Mouse (Mus musculus): ENCODE measurements around the gene Ndufb7.

GRCm38 (mm10) chr8:83569165-83569564 lies 2.7 kb downstream of the Ndufb7 start:
- TF ChIP-seq CTCF (IDR thresholded peaks at IDR 0.05; ENCODE audit: control insufficient read depth, insufficient read depth, insufficient read length) (no peak), USF1 (IDR thresholded peaks at IDR 0.05; ENCODE audit: low read depth) (no peak), MAX (IDR thresholded peaks at IDR 0.05) (no peak)

Data from C2C12 (cell line).